Mouse (Mus musculus) CH12F3 (cell line): ENCODE measurements around the gene Tmprss11c.
"Not testable (repeated sequence)": the region's sequence is repeated elsewhere in the genome, so short reads cannot be mapped to it uniquely, and the experiment has no call there.

Experiments
- in situ Hi-C: fragments of 300-500 bp; cut with MboI; formaldehyde crosslinking; loops from 2 replicates; pipeline ENCODE4 v1.14.3; 2020; ENCODE audit warnings: low sequenced_read_pairs

Gene Tmprss11c

GRCm38 (mm10) chr5:86289208-86289607, at the start of gene Tmprss11c:
Gene Tmprss11c (minus strand): TSS chr5:86289308.
- in situ Hi-C loops = no loop called here

DNA sequence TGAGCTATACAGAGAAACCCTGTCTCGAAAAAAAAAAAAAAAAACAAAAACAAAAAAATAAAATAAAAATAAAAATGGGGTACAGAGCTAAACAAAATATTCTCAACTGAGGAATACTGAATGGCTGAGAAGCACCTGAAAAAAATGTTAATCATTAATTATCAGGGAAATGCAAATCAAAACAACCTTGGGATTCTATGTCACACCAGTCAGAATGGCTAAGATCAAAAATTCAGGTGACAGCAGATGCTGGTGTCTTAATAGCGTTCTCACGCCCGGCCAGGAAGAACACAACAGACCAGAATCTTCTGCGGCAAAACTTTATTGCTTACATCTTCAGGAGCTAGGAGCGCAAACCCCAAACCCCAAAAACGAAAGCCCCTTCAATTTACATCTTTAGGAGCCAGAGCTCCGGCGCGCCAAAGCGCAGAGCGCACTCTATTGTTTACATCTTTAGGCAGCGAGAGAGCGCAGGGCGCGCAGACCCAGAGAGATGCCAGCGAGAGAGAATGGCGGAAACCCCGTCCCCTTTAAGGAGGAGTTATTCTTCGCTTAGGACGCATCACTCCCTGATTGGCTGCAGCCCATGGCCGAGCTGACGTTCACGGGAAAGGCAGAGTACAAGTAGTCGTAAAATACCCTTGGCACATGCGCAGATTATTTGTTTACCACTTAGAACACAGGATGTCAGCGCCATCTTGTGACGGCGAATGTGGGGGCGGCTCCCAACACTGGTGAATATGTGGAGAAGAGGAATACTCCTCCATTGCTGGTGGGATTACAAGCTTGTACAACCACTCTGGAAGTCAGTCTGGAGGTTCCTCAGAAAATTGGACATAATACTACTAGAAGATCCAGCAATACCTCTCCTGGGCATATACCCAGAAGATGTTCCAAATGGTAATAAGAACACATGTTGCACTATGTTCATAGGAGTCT, 29.2 kb upstream of the Tmprss11c start:
- in situ Hi-C loops = not testable (repeated sequence)

GRCm38 (mm10) chr5:86306116-86306515, 17.0 kb upstream of the Tmprss11c start:
- in situ Hi-C loops = no loop called here

DNA sequence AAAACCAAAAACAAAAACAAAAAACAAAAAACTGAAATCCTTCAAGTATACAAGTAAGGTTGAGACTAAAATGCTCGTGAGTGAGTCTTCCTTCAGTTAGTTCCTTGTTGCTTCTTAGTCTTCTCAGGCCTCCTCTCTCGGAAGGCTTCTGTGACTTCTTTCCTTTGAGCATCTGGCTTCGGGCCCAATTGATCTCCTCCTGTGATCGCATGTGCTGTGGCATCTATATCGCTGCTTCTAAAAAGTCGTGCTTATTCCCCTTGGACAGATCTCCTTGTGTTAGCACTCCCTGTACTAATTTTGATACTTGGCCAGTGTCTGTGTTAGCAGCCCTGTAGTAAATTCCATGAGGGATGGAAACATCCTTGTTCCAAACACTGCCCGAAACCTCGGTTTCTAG, 14.8 kb upstream of the Tmprss11c start:
- in situ Hi-C loops = no loop called here

GRCm38 (mm10) chr5:86246559-86246958, 42.5 kb downstream of the Tmprss11c start:
- in situ Hi-C loops = no loop called here

DNA sequence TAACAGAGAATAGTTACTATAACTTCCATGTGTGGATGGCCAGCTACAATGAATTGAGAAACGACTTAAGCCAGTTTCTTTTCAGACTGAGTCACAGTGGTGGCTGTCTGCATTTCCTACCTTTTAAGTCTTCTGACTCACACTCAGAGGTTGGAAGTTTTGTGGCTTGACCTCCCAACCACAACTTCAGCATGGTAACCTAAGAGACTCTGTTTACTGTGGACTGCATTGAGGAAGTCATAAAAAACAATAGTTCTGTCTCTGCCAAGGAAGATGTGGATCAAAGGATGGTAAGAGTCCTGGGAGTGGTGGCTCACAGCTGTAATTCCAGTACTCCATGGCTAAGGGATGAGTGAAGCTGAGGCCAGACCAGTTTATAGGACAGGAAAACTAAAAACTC, 44.2 kb downstream of the Tmprss11c start:
- in situ Hi-C loops = no loop called here

GRCm38 (mm10) chr5:86244275-86244674, 44.8 kb downstream of the Tmprss11c start:
- in situ Hi-C loops = no loop called here

DNA sequence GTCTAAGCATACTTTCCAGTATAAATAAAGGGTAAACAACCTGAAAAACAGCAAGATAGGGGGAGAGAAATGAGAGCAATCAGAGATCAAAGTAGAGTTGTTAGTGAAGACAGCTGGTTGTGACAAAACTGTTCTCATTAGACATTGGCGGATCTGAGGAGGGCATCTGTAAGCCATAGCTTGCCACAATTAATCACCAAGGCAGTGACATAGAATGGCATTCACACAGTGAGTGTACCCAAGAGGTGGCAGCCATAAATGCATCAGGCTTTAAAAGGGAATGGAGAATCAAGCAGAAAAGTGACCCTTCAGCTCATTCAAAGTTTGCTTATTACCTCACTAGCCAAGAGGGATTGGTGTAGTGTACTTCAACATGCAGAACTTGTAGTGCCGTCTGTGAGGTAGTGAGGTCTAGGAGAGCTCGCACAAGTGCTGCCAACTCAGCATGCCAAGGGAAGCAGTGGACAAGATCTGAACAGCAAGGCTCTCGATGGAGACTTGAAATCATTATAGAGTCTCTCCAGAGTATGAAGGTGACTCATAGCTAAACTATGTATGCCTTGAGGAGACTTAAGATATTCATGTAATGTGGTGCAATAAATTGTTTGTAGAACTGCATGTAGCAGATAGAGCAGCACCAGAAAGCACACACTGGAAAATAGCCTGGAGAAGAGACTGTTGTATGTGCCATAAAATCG, 61.8 kb downstream of the Tmprss11c start:
- in situ Hi-C loops = no loop called here

GRCm38 (mm10) chr5:86197801-86198200, 91.3 kb downstream of the Tmprss11c start, which contains the start of gene Gnrhr:
Gene Gnrhr (minus strand): TSS chr5:86197901.
- in situ Hi-C loops = no loop called here

GRCm38 (mm10) chr5:86191356-86191755, 97.8 kb downstream of the Tmprss11c start:
- in situ Hi-C loops = no loop called here

DNA sequence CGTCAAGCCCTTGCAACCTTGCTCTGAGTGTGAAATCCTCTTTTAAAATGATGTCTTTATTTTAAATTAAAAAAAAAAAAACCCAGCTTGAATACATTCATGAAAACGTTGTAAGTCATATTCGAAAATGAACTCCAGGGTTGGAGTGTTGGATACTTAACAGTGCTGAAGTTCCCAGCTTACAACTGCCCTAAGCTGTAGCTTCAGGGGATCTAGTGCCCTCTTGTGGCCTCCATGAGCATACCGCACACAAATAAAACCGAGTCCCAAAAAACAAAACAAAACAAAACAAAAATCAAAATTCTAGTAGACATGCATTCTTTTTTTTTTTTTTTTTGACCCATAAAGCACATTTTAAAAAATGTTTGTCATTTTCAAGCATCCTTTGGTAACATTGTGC, 98.3 kb downstream of the Tmprss11c start:
- in situ Hi-C loops = no loop called here

DNA sequence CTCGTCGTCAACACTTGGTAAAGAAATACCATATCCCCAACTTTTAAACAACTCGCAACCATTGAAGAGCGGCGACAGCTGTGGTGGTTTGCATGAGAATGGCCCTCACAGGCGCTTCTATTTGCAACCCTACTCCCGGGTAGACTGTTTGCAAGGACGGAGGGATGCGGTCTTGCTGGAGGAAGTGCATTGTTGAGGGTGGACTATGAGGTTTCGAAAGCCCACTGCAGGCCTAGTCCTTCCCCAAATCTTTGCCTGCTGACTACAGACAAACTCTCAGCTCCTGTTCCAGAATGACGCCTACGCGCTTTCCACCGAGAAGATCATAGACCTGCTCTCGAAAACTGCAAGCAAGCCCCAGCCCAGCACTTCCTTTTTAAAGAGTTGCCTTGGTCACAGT, 98.8 kb downstream of the Tmprss11c start:
- in situ Hi-C loops = no loop called here

DNA sequence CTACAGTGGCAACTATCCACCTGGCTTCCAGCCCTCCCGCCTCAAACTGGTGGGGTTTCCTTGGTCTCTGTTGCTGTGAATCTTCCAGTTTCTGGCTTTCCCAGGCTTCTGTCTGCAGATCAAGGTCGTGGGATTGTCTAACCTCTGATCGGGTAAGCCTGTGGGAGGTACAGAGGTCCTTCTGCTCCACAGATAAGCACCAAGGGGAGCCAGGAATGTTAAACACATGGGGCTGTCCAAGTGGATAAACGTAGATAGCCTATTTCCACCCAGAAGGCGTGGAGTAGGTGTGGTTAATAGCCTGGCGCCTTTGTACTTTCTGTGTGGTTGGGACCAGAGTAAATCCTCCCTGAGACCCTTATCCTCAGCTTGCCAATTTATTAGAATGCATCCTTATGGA, 101.7 kb downstream of the Tmprss11c start:
- in situ Hi-C loops = no loop called here
